Mouse (Mus musculus) kidney, adult 2 months (tissue): ENCODE data around the gene Eif2ak4.

ENCODE experiments used
- CTCF ChIP-seq: fragments of 200-500 bp; conservative IDR thresholded peaks from 2 replicates; pipeline ENCODE4 v1.5.1; 2011; ENCODE audit warnings: low read depth, mild to moderate bottlenecking, control low read depth, low read length, moderate library complexity, mixed read lengths; ENCODE audit not compliant: insufficient read depth, insufficient read length
- POLR2A ChIP-seq: fragments of 200-500 bp; IDR thresholded peaks from one replicate; pipeline ENCODE4 v1.6.1; 2011; ENCODE audit warnings: low read depth, low read length, control low read depth

DNA sequence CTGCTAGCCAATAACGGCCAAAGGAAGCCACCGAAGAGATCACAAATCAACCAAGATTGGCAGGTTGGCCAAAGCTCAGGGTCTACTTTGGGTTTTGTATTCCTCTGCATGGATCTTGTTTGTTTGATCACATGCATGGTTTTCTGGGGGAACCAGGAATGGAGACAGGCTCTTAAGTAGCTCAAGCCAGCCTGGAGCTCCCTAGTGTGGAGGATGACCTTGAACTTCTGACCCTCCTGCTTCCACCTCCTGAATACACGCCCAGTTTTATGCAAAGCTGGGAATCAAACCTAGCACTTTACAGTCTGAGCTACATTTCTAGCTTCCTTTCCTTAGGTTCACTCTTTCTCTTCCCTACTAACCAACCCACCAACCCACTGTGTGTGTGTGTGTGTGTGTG lies 97.0 kb downstream of the Eif2ak4 start:
- TF ChIP-seq CTCF (no peak), POLR2A (no peak)
